14 mouse cellular contexts compared by ENCODE assay signal in the genomic region with DNA sequence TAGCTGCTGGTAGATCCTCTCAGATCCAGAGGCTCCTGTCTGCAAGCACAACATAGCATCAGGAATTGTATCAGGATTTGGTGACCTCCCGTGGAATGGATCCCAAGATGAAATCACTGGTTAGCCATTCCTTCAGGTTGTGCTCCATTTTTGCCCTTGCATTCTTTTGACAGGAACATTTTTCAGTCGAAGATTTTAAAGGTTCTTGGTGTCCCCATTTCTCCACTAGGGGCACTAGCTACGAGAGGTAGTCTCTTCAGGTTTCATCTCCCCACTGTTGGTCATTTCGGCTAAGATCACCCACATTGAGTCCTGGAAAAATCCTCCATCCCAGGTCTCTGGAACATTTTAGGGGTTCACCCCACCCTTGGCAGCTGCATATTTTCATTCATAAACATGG. TPM values are rescaled to one million over a fixed set of nuclear protein-coding genes. Genes with fewer than 3 reads are reported as not detected.
DNase-seq lines count a peak whose midpoint lies in the region; ATAC-seq and TF ChIP-seq lines count a peak whose summit lies in the region.
"Had no signal": no experiment of that assay in that cellular context is flagged by ENCODE, and none has a peak within 500 bp of the region (broad histone marks: within the 10 kb centered on the region; RNA-seq: fewer than 3 reads in every experiment).

No protein-coding gene starts in this region.

- TF ChIP-seq CTCF in heart, adult 2 months (IDR thresholded peaks at IDR 0.05): peak; percentile 45

- no peaks in the 10 kb centered on the region for H3K79me2 ChIP-seq in heart, adult 2 months (replicated peaks; ENCODE audit: control insufficient read depth, insufficient read depth, low read length)

- H3K4me1 ChIP-seq in heart, adult 2 months (ENCODE audit: control insufficient read depth, insufficient read depth, low read length): no peaks in the 10 kb centered on the region
- H3K4me1 ChIP-seq: embryonic facial prominence, embryonic 13.5 days; limb, embryonic 12.5 days; stomach, embryonic 15.5 days had no signal

- intact Hi-C loops in heart, adult 2 months (cut with DNase I): no loop called here
- intact Hi-C loops in heart, postnatal 14 days (cut with DNase I): loop anchor here (5.0 kb wide), 1 partner anchor 64 kb away; no protein-coding TSS in a partner anchor

- H3K9ac ChIP-seq in heart, adult 2 months (ENCODE audit: low read depth, low read length): no peak overlapping the region
- H3K9ac ChIP-seq: embryonic facial prominence, embryonic 13.5 days; limb, embryonic 12.5 days; stomach, embryonic 15.5 days had no signal

- ATAC-seq in inflammation-experienced regulatory T-cells, adult 6 months: no peak
- ATAC-seq: forebrain, embryonic 16.5 days had no signal

- no peaks in the 10 kb centered on the region for H3K27me3 ChIP-seq in heart, adult 2 months (ENCODE audit: control insufficient read depth, insufficient read depth, low read length)
- no peaks in the 10 kb centered on the region for H3K27me3 ChIP-seq in splenic B cell, adult 2 months (ENCODE audit: control insufficient read depth, insufficient read depth, low read length, poor library complexity, severe bottlenecking)
- H3K27me3 ChIP-seq: embryonic facial prominence, embryonic 13.5 days; limb, embryonic 12.5 days; stomach, embryonic 15.5 days had no signal

- no peak for DNase-seq in heart, adult 2 months
- no peak for DNase-seq in heart, postnatal 14 days
- peak; percentile 2 for DNase-seq in lung, postnatal 10 days
- DNase-seq in lung, postnatal 36 days: no peak
- peak; percentile 44 for DNase-seq in ZHBTc4 (ENCODE audit: low read depth, low spot score)
- DNase-seq in splenic B cell, adult 2 months (ENCODE audit: low read depth, low spot score): peak; percentile 41
- no peak for DNase-seq in urinary bladder, postnatal 25 days (ENCODE audit: low spot score)
- DNase-seq: right cerebral cortex, postnatal 14 days had no signal

- peaks cover 2% of the 10 kb centered on the region for H3K36me3 ChIP-seq in heart, adult 2 months (ENCODE audit: control insufficient read depth, insufficient read depth, low read length)
- H3K36me3 ChIP-seq in splenic B cell, adult 2 months (ENCODE audit: control insufficient read depth, insufficient read depth, low read length, poor library complexity, severe bottlenecking): peaks cover 11% of the 10 kb centered on the region

- no peak for TF ChIP-seq EP300 in heart, adult 2 months (IDR thresholded peaks at IDR 0.05; ENCODE audit: insufficient read depth, low read depth, low read length)

- WGBS in heart, adult 2 months: 87% methylated on average over 4 of the region's 4 CpGs

- H3K27ac ChIP-seq in heart, adult 2 months: no peak overlapping the region
- H3K27ac ChIP-seq: embryonic facial prominence, embryonic 13.5 days; limb, embryonic 12.5 days; macrophage; stomach, embryonic 15.5 days had no signal

- H3K4me3 ChIP-seq in heart, adult 2 months: no peak overlapping the region
- H3K4me3 ChIP-seq: embryonic facial prominence, embryonic 13.5 days; limb, embryonic 12.5 days; stomach, embryonic 15.5 days had no signal

- TF ChIP-seq POLR2A in heart, adult 2 months (IDR thresholded peaks at IDR 0.05; ENCODE audit: insufficient read depth, low read depth, low read length): no peak

RNA-seq across cellular contexts. Expression of a gene that starts 33.3 kb away (rescaled TPM):
- 10 to 100 TPM; 36.3 to 43.5 TPM for total RNA-seq in heart, adult 2 months (2021)
- 7.5 and 17.5 TPM in 2 replicates for polyA plus RNA-seq in heart, adult 2 months (2012; rRNA removed)
- total RNA-seq in heart, postnatal 14 days (2021): 10 to 100 TPM; 43.1 to 45.2 TPM
- polyA plus RNA-seq in inflammation-experienced regulatory T-cells, adult 6 months (2017; shearing (Covaris generic)): 100 to 1,000 TPM; 116 to 130 (median 128) TPM

RNA-seq across cellular contexts. Expression of a gene that starts 53.1 kb away (rescaled TPM):
- total RNA-seq in heart, adult 2 months (2021): not detected
- polyA plus RNA-seq in heart, adult 2 months (2012; rRNA removed): not detected in 2 replicates
- not detected for total RNA-seq in heart, postnatal 14 days (2021)
- polyA plus RNA-seq in inflammation-experienced regulatory T-cells, adult 6 months (2017; shearing (Covaris generic)): 1 to 10 TPM; 2.0 to 2.4 (median 2.1) TPM
- polyA plus RNA-seq: macrophage had no signal

Comparison
In these comparisons a context has a peak if more than half of its experiments do, and no peak if none do; other contexts are left out.
1. DNase-seq: peak in lung, postnatal 10 days (single experiment), ZHBTc4 (single experiment) and splenic B cell, adult 2 months (single experiment); none in heart, adult 2 months (0 of 2), heart, postnatal 14 days (0 of 2), lung, postnatal 36 days (single experiment) and urinary bladder, postnatal 25 days (single experiment).